ENCODE assay signal across 21 mouse cellular contexts in the genomic region with DNA sequence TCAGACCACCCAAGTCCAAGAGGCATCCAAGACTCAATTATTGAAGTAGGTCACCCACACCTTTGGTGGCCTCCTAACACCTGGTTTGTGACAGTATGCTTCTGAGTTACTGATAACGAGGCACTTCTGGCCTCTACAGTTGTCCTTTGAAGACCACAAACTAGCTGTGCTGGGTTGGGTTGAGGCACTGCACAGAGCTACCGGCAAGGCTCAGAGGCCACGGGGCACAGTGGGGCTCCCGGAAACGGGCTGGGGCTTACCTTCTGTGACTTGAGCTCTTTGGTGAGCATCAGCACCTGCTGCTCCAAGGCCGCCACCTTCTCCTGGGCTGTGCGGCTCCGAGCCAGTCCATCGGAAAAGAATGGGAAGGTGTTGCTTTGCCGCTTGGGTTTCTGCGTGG. TPM values are rescaled to one million over a fixed set of nuclear protein-coding genes. Genes with fewer than 3 reads are reported as not detected.
DNase-seq lines count a peak whose midpoint lies in the region; ATAC-seq and TF ChIP-seq lines count a peak whose summit lies in the region.
"Had no signal": no experiment of that assay in that cellular context is flagged by ENCODE, and none has a peak within 500 bp of the region (broad histone marks: within the 10 kb centered on the region; RNA-seq: fewer than 3 reads in every experiment).

No protein-coding gene starts in this region.

- H3K9me3 ChIP-seq in heart, embryonic 16.5 days (replicated peaks; ENCODE audit: control insufficient read depth, low read length): no peaks in the 10 kb centered on the region
- no peaks in the 10 kb centered on the region for H3K9me3 ChIP-seq in heart, embryonic 11.5 days (replicated peaks; ENCODE audit: control insufficient read depth, low read length)
- H3K9me3 ChIP-seq in E14TG2a.4 (ENCODE audit: low read length): no peaks in the 10 kb centered on the region
- no peaks in the 10 kb centered on the region for H3K9me3 ChIP-seq in intestine, embryonic 14.5 days (ENCODE audit: control insufficient read depth, low read length)
- no peaks in the 10 kb centered on the region for H3K9me3 ChIP-seq in hindbrain, embryonic 13.5 days
- H3K9me3 ChIP-seq: embryonic facial prominence, embryonic 13.5 days; forebrain, embryonic 13.5 days; hindbrain, embryonic 10.5 days; hindbrain, embryonic 15.5 days had no signal

- TF ChIP-seq CTCF in E14TG2a.4 (conservative IDR thresholded peaks at IDR 0.05; ENCODE audit: low read length): no peak

- peaks cover 10% of the 10 kb centered on the region for H3K4me1 ChIP-seq in heart, embryonic 16.5 days (ENCODE audit: control insufficient read depth, insufficient read depth, low read length)
- H3K4me1 ChIP-seq in heart, embryonic 11.5 days (ENCODE audit: control insufficient read depth, insufficient read depth, low read length): peaks cover 5% of the 10 kb centered on the region; the same call in 1 of the 2 replicates
- peaks cover 61% of the 10 kb centered on the region for H3K4me1 ChIP-seq in E14TG2a.4 (replicated peaks; ENCODE audit: low read depth, low read length)
- H3K4me1 ChIP-seq in intestine, embryonic 14.5 days (replicated peaks; ENCODE audit: control insufficient read depth, insufficient read depth, low read length): peaks cover 12% of the 10 kb centered on the region; the same call in 1 of the 2 replicates
- H3K4me1 ChIP-seq in hindbrain, embryonic 13.5 days (replicated peaks): peaks cover 7% of the 10 kb centered on the region

- no peak overlapping the region for H3K4me3 ChIP-seq in heart, embryonic 16.5 days (ENCODE audit: low read length)
- H3K4me3 ChIP-seq in heart, embryonic 11.5 days (ENCODE audit: low read depth, low read length): no peak overlapping the region
- H3K4me3 ChIP-seq in E14TG2a.4 (replicated peaks; ENCODE audit: low read length): peak overlapping the region; percentile 46; the same call in 1 of the 2 replicates
- H3K4me3 ChIP-seq in intestine, embryonic 14.5 days (ENCODE audit: low read depth, low read length): no peak overlapping the region
- no peak overlapping the region for H3K4me3 ChIP-seq in hindbrain, embryonic 13.5 days
- H3K4me3 ChIP-seq: embryonic facial prominence, embryonic 13.5 days; forebrain, embryonic 13.5 days; gastrocnemius, adult 2 months; hindbrain, embryonic 10.5 days; hindbrain, embryonic 15.5 days had no signal

- DNase-seq in thymus, postnatal 0 days (ENCODE audit: low spot score): peak; percentile 84
- no peak for DNase-seq in thymus, adult 18-20 months
- DNase-seq in intestine, embryonic 14.5 days (ENCODE audit: low spot score): no peak
- DNase-seq in cerebellum, adult 9-11 months: no peak
- DNase-seq: adrenal gland, postnatal 14 days; cerebellum, adult 11-12 months; cerebellum, adult 9-10 months; cerebellum, postnatal 36 days; forebrain, postnatal 0 days; gastrocnemius, adult 2 months; gastrocnemius, postnatal 25 days had no signal

- H3K27me3 ChIP-seq in heart, embryonic 16.5 days (ENCODE audit: control insufficient read depth, insufficient read depth, low read length): no peaks in the 10 kb centered on the region
- H3K27me3 ChIP-seq in heart, embryonic 11.5 days (ENCODE audit: control insufficient read depth, insufficient read depth, low read length): 0 out of 2 replicates have a peak, but pooled peaks cover 4% of the 10 kb centered on the region
- peaks cover 11% of the 10 kb centered on the region; the same call in 1 of the 2 replicates for H3K27me3 ChIP-seq in E14TG2a.4 (ENCODE audit: insufficient read depth, low read length)
- no peaks in the 10 kb centered on the region for H3K27me3 ChIP-seq in intestine, embryonic 14.5 days (replicated peaks; ENCODE audit: control insufficient read depth, insufficient read depth, low read length)
- H3K27me3 ChIP-seq in hindbrain, embryonic 13.5 days: 0 out of 2 replicates have a peak, but pooled peaks cover 6% of the 10 kb centered on the region
- H3K27me3 ChIP-seq: embryonic facial prominence, embryonic 13.5 days; forebrain, embryonic 13.5 days; hindbrain, embryonic 15.5 days; Patski had no signal

- H3K36me3 ChIP-seq in heart, embryonic 16.5 days (ENCODE audit: control insufficient read depth, insufficient read depth): no peaks in the 10 kb centered on the region
- H3K36me3 ChIP-seq in heart, embryonic 11.5 days (ENCODE audit: control insufficient read depth, insufficient read depth, low read length): no peaks in the 10 kb centered on the region
- no peaks in the 10 kb centered on the region for H3K36me3 ChIP-seq in E14TG2a.4 (ENCODE audit: insufficient read depth, low read length)
- H3K36me3 ChIP-seq in intestine, embryonic 14.5 days (ENCODE audit: control insufficient read depth, insufficient read depth, low read length): no peaks in the 10 kb centered on the region
- no peaks in the 10 kb centered on the region for H3K36me3 ChIP-seq in hindbrain, embryonic 13.5 days
- H3K36me3 ChIP-seq: embryonic facial prominence, embryonic 13.5 days; hindbrain, embryonic 10.5 days; hindbrain, embryonic 15.5 days had no signal

- H3K4me2 ChIP-seq in heart, embryonic 16.5 days (ENCODE audit: low read depth, low read length): peak overlapping the region; percentile 3; the same call in 1 of the 2 replicates
- H3K4me2 ChIP-seq in heart, embryonic 11.5 days: no peak overlapping the region
- H3K4me2 ChIP-seq in intestine, embryonic 14.5 days (ENCODE audit: low read length): no peak overlapping the region
- H3K4me2 ChIP-seq in hindbrain, embryonic 13.5 days: no peak overlapping the region
- H3K4me2 ChIP-seq: embryonic facial prominence, embryonic 13.5 days; forebrain, embryonic 13.5 days; hindbrain, embryonic 15.5 days had no signal

- peak overlapping the region; percentile 48; the same call in 1 of the 2 replicates for H3K27ac ChIP-seq in heart, embryonic 16.5 days (ENCODE audit: low read length)
- no peak overlapping the region for H3K27ac ChIP-seq in heart, embryonic 11.5 days (ENCODE audit: low read depth, low read length)
- 0 out of 2 replicates have a peak overlapping the region, but pooled peaks have one; percentile 33 for H3K27ac ChIP-seq in intestine, embryonic 14.5 days (ENCODE audit: low read depth)
- no peak overlapping the region for H3K27ac ChIP-seq in hindbrain, embryonic 13.5 days
- H3K27ac ChIP-seq: embryonic facial prominence, embryonic 13.5 days; forebrain, embryonic 13.5 days; gastrocnemius, adult 2 months; hindbrain, embryonic 15.5 days had no signal

- WGBS in heart, embryonic 16.5 days: 74% methylated on average over 11 of the region's 11 CpGs
- WGBS in heart, embryonic 11.5 days (ENCODE audit: insufficient replicate concordance): 66% methylated on average over 11 of the region's 11 CpGs
- WGBS in intestine, embryonic 14.5 days: 74% methylated on average over 11 of the region's 11 CpGs
- 89% methylated on average over 11 of the region's 11 CpGs for WGBS in hindbrain, embryonic 13.5 days

- H3K9ac ChIP-seq in heart, embryonic 16.5 days (ENCODE audit: low read length): no peak overlapping the region
- no peak overlapping the region for H3K9ac ChIP-seq in heart, embryonic 11.5 days (ENCODE audit: low read depth, low read length)
- H3K9ac ChIP-seq in intestine, embryonic 14.5 days (ENCODE audit: low read length): no peak overlapping the region
- H3K9ac ChIP-seq in hindbrain, embryonic 13.5 days: no peak overlapping the region
- H3K9ac ChIP-seq: embryonic facial prominence, embryonic 13.5 days; forebrain, embryonic 13.5 days; forebrain, postnatal 0 days; hindbrain, embryonic 15.5 days had no signal

- peak; percentile 57 for ATAC-seq in heart, embryonic 16.5 days (replicated peaks; ENCODE audit: extremely low read depth, insufficient read depth, low FRiP score)
- ATAC-seq in heart, embryonic 11.5 days (replicated peaks; ENCODE audit: insufficient number of reproducible peaks, low FRiP score, low TSS enrichment): no peak
- ATAC-seq in intestine, embryonic 14.5 days (replicated peaks; ENCODE audit: low FRiP score, low TSS enrichment, low read depth): no peak
- no peak for ATAC-seq in hindbrain, embryonic 13.5 days (ENCODE audit: low FRiP score)
- ATAC-seq: activated CD4-positive, CD25-positive, alpha-beta regulatory T cell, adult 4 months; forebrain, embryonic 13.5 days; forebrain, postnatal 0 days; Patski had no signal

RNA-seq across cellular contexts. Expression of gene Tbc1d2, which starts 21.9 kb away (rescaled TPM):
- 0.80 and 1.1 TPM in 2 replicates for polyA plus RNA-seq in heart, embryonic 16.5 days (2015; fragmentation: Nextera tagmentation; extraction: Ambion mirVana)
- polyA plus RNA-seq in heart, embryonic 11.5 days (2014; fragmentation: Nextera tagmentation; extraction: Ambion mirVana): 0.11 and 0.30 TPM in 2 replicates
- 2.1 and 2.2 TPM in 2 replicates for polyA plus RNA-seq in thymus, postnatal 0 days (2015; fragmentation: Nextera tagmentation; extraction: Ambion mirVana)
- polyA plus RNA-seq in intestine, embryonic 14.5 days (2014; fragmentation: Nextera tagmentation; extraction: Ambion mirVana): 3.5 and 4.8 TPM in 2 replicates
- 0.73 and 0.75 TPM in 2 replicates for polyA plus RNA-seq in hindbrain, embryonic 13.5 days (2015; fragmentation: Nextera tagmentation; extraction: Ambion mirVana)

RNA-seq across cellular contexts. Expression of gene Coro2a, which starts 26.1 kb away (rescaled TPM):
- polyA plus RNA-seq in heart, embryonic 16.5 days (2015; fragmentation: Nextera tagmentation; extraction: Ambion mirVana): 3.6 and 7.1 TPM in 2 replicates
- 0.50 and 0.56 TPM in 2 replicates for polyA plus RNA-seq in heart, embryonic 11.5 days (2014; fragmentation: Nextera tagmentation; extraction: Ambion mirVana)
- polyA plus RNA-seq in thymus, postnatal 0 days (2015; fragmentation: Nextera tagmentation; extraction: Ambion mirVana): 12.2 and 14.5 TPM in 2 replicates
- 28.0 and 36.1 TPM in 2 replicates for polyA plus RNA-seq in intestine, embryonic 14.5 days (2014; fragmentation: Nextera tagmentation; extraction: Ambion mirVana)
- 6.0 and 6.7 TPM in 2 replicates for polyA plus RNA-seq in hindbrain, embryonic 13.5 days (2015; fragmentation: Nextera tagmentation; extraction: Ambion mirVana)

Comparison
In these comparisons a context has a peak if more than half of its experiments do, and no peak if none do; other contexts are left out.
1. H3K27ac ChIP-seq: peak in heart, embryonic 16.5 days (single experiment) and intestine, embryonic 14.5 days (single experiment); none in heart, embryonic 11.5 days (single experiment) and hindbrain, embryonic 13.5 days (single experiment).